10 mouse cellular contexts compared by ENCODE assay signal in genomic region chr11:69086390-69086789, GRCm38 (mm10). TPM values are rescaled to one million over a fixed set of nuclear protein-coding genes. Genes with fewer than 3 reads are reported as not detected.
A peak's percentile ranks its signal among the peaks of the same experiment; 100 is the strongest.
DNase-seq lines count a peak whose midpoint lies in the region; ATAC-seq and TF ChIP-seq lines count a peak whose summit lies in the region.
"Had no signal": no experiment of that assay in that cellular context is flagged by ENCODE, and none has a peak within 500 bp of the region (broad histone marks: within the 10 kb centered on the region; RNA-seq: fewer than 3 reads in every experiment).

No protein-coding gene starts in this region.

- H3K4me1 ChIP-seq in heart, adult 2 months (ENCODE audit: control insufficient read depth, insufficient read depth, low read length), result peaks cover 8% of the 10 kb centered on the region
- peaks cover 19 to 36% of the 10 kb centered on the region in 2 experiments for H3K4me1 ChIP-seq in heart, embryonic 14.5 days (ENCODE audit: control insufficient read depth in 2 of 2, insufficient read depth in 2 of 2, low read length in 2 of 2)
- peaks cover 21% of the 10 kb centered on the region for H3K4me1 ChIP-seq in stomach, embryonic 15.5 days

- no peaks in the 10 kb centered on the region for H3K9me3 ChIP-seq in heart, embryonic 14.5 days (ENCODE audit: control insufficient read depth, low read length)
- H3K9me3 ChIP-seq in stomach, embryonic 15.5 days, result no peaks in the 10 kb centered on the region
- H3K9me3 ChIP-seq: midbrain, embryonic 13.5 days had no signal

- ATAC-seq in heart, embryonic 14.5 days (ENCODE audit: insufficient number of reproducible peaks, insufficient read depth, low FRiP score, low read depth), result no peak
- ATAC-seq in stomach, embryonic 15.5 days (ENCODE audit: insufficient read depth, low FRiP score, low read depth), result no peak
- ATAC-seq: midbrain, embryonic 13.5 days had no signal

- H3K79me2 ChIP-seq in heart, adult 2 months (replicated peaks; ENCODE audit: control insufficient read depth, insufficient read depth, low read length), result peaks cover 7% of the 10 kb centered on the region

- intact Hi-C loops in heart, adult 2 months (cut with DNase I), result no loop called here
- intact Hi-C loops in heart, postnatal 25 days (cut with DNase I), result no loop called here
- intact Hi-C loops in left cerebral cortex, adult 2 months (cut with DNase I), result no loop called here
- intact Hi-C loops in left cerebral cortex, postnatal 4 days (cut with DNase I), result no loop called here

- no peak overlapping the region for H3K27ac ChIP-seq in heart, adult 2 months
- peak overlapping the region; percentile 78 for H3K27ac ChIP-seq in left cerebral cortex, adult 2 months
- peak overlapping the region; percentile 51 to 98 for H3K27ac ChIP-seq in heart, embryonic 14.5 days (replicated peaks in 1 of 2; ENCODE audit: control insufficient read depth in 1 of 2, insufficient read depth in 1 of 2, low read depth in 2 of 2, low read length in 2 of 2)
- peak overlapping the region; percentile 89 for H3K27ac ChIP-seq in stomach, embryonic 15.5 days

- 0 out of 2 replicates have a peak, but pooled peaks have one; percentile 13 for TF ChIP-seq POLR2A in heart, adult 2 months (IDR thresholded peaks at IDR 0.05; ENCODE audit: insufficient read depth, low read depth, low read length)

- no peak overlapping the region for H3K4me2 ChIP-seq in heart, embryonic 14.5 days (ENCODE audit: low read length)
- no peak overlapping the region for H3K4me2 ChIP-seq in stomach, embryonic 15.5 days
- H3K4me2 ChIP-seq: midbrain, embryonic 13.5 days had no signal

- H3K4me3 ChIP-seq in heart, adult 2 months, result no peak overlapping the region
- H3K4me3 ChIP-seq in left cerebral cortex, adult 2 months, result no peak overlapping the region
- H3K4me3 ChIP-seq in heart, embryonic 14.5 days (ENCODE audit: control insufficient read depth in 1 of 2, insufficient read depth in 1 of 2, low read depth in 1 of 2, low read length in 2 of 2), result no peak overlapping the region
- no peak overlapping the region for H3K4me3 ChIP-seq in stomach, embryonic 15.5 days (replicated peaks)
- H3K4me3 ChIP-seq: midbrain, embryonic 13.5 days had no signal

- peaks cover 5% of the 10 kb centered on the region for H3K36me3 ChIP-seq in heart, adult 2 months (ENCODE audit: control insufficient read depth, insufficient read depth, low read length)
- peaks cover 21% of the 10 kb centered on the region for H3K36me3 ChIP-seq in heart, embryonic 14.5 days (ENCODE audit: control insufficient read depth, insufficient read depth, low read length)
- 0 out of 2 replicates have a peak, but pooled peaks cover 5% of the 10 kb centered on the region for H3K36me3 ChIP-seq in stomach, embryonic 15.5 days

- DNase-seq in heart, adult 2 months, result peak; percentile 7 to 18
- no peak for DNase-seq in heart, postnatal 25 days (ENCODE audit: low spot score)
- peak in 1 of 2 experiments; percentile 57 for DNase-seq in left cerebral cortex, adult 2 months (ENCODE audit: extremely low spot score in 1 of 2, low spot score in 2 of 2)
- DNase-seq in left cerebral cortex, postnatal 4 days, result no peak
- DNase-seq in adipocyte (ENCODE audit: low spot score), result no peak
- no peak for DNase-seq in neural tube, embryonic 10.5 days (ENCODE audit: extremely low spot score, low spot score)
- DNase-seq: lung, embryonic 14.5 days had no signal

- TF ChIP-seq CTCF in heart, adult 2 months (IDR thresholded peaks at IDR 0.05), result no peak
- no peak for TF ChIP-seq CTCF in left cerebral cortex, adult 2 months (IDR thresholded peaks at IDR 0.05)

- H3K9ac ChIP-seq in heart, adult 2 months (ENCODE audit: low read depth, low read length), result no peak overlapping the region
- no peak overlapping the region for H3K9ac ChIP-seq in heart, embryonic 14.5 days (ENCODE audit: low read length)
- H3K9ac ChIP-seq in stomach, embryonic 15.5 days, result no peak overlapping the region
- H3K9ac ChIP-seq: lung, embryonic 14.5 days had no signal

- H3K27me3 ChIP-seq in heart, adult 2 months (ENCODE audit: control insufficient read depth, insufficient read depth, low read length), result no peaks in the 10 kb centered on the region
- no peaks in the 10 kb centered on the region for H3K27me3 ChIP-seq in heart, embryonic 14.5 days (ENCODE audit: control insufficient read depth, insufficient read depth, low read length)
- H3K27me3 ChIP-seq in stomach, embryonic 15.5 days (replicated peaks), result no peaks in the 10 kb centered on the region
- H3K27me3 ChIP-seq: midbrain, embryonic 13.5 days had no signal

- WGBS in heart, adult 2 months, result 51% methylated on average over 6 of the region's 6 CpGs
- WGBS in heart, embryonic 14.5 days, result 31% methylated on average over 6 of the region's 6 CpGs
- 49% methylated on average over 6 of the region's 6 CpGs for WGBS in stomach, embryonic 15.5 days

- TF ChIP-seq EP300 in heart, adult 2 months (IDR thresholded peaks at IDR 0.05; ENCODE audit: insufficient read depth, low read depth, low read length), result no peak

RNA-seq across cellular contexts. Expression of gene Vamp2, which starts 1.9 kb away (rescaled TPM):
- total RNA-seq in heart, adult 2 months (2021), result 10 to 100 TPM; 63.4 to 70.8 TPM
- polyA plus RNA-seq in heart, adult 2 months (2012; rRNA removed), result 83.0 and 90.0 TPM in 2 replicates
- total RNA-seq in heart, postnatal 25 days (2021), result 10 to 100 TPM; 59.6 to 65.7 TPM
- total RNA-seq in left cerebral cortex, adult 2 months (2021), result 1,000 to 10,000 TPM; 1,115 to 1,119 TPM
- 100 to 1,000 TPM; 579 to 594 TPM for total RNA-seq in left cerebral cortex, postnatal 4 days (2021)
- polyA plus RNA-seq in heart, embryonic 14.5 days (2014; fragmentation: Nextera tagmentation; extraction: Ambion mirVana), result 81.5 and 93.9 TPM in 2 replicates
- polyA plus RNA-seq in stomach, embryonic 15.5 days (2015; fragmentation: Nextera tagmentation; extraction: Ambion mirVana), result 68.5 and 84.6 TPM in 2 replicates

RNA-seq across cellular contexts. Expression of gene Per1, which starts 8.6 kb away (rescaled TPM):
- total RNA-seq in heart, adult 2 months (2021), result 10 to 100 TPM; 44.4 to 79.8 TPM
- 18.0 and 36.4 TPM in 2 replicates for polyA plus RNA-seq in heart, adult 2 months (2012; rRNA removed)
- 10 to 100 TPM; 32.3 to 61.0 TPM for total RNA-seq in heart, postnatal 25 days (2021)
- 100 to 1,000 TPM; 114 to 185 TPM for total RNA-seq in left cerebral cortex, adult 2 months (2021)
- 10 to 100 TPM; 52.8 to 58.0 TPM for total RNA-seq in left cerebral cortex, postnatal 4 days (2021)
- 16.0 and 17.8 TPM in 2 replicates for polyA plus RNA-seq in heart, embryonic 14.5 days (2014; fragmentation: Nextera tagmentation; extraction: Ambion mirVana)
- 15.4 and 20.3 TPM in 2 replicates for polyA plus RNA-seq in stomach, embryonic 15.5 days (2015; fragmentation: Nextera tagmentation; extraction: Ambion mirVana)

RNA-seq across cellular contexts. Expression of gene Tmem107, which starts 15.8 kb away (rescaled TPM):
- total RNA-seq in heart, adult 2 months (2021), result 1 to 10 TPM; 5.6 to 6.6 TPM
- polyA plus RNA-seq in heart, adult 2 months (2012; rRNA removed), result 15.9 and 26.1 TPM in 2 replicates
- 1 to 10 TPM; 4.4 to 9.8 TPM for total RNA-seq in heart, postnatal 25 days (2021)
- total RNA-seq in left cerebral cortex, adult 2 months (2021), result 10 to 100 TPM; 23.3 to 28.0 TPM
- total RNA-seq in left cerebral cortex, postnatal 4 days (2021), result 10 to 100 TPM; 13.9 to 14.8 TPM
- polyA plus RNA-seq in heart, embryonic 14.5 days (2014; fragmentation: Nextera tagmentation; extraction: Ambion mirVana), result 33.5 and 34.4 TPM in 2 replicates
- 49.6 and 55.0 TPM in 2 replicates for polyA plus RNA-seq in stomach, embryonic 15.5 days (2015; fragmentation: Nextera tagmentation; extraction: Ambion mirVana)

RNA-seq across cellular contexts. Expression of gene Borcs6, which starts 26.9 kb away (rescaled TPM):
- total RNA-seq in heart, adult 2 months (2021), result 10 to 100 TPM; 15.3 to 17.8 TPM
- polyA plus RNA-seq in heart, adult 2 months (2012; rRNA removed), result 13.0 and 14.2 TPM in 2 replicates
- 10 to 100 TPM; 14.4 to 16.4 TPM for total RNA-seq in heart, postnatal 25 days (2021)
- 10 to 100 TPM; 31.1 to 33.8 TPM for total RNA-seq in left cerebral cortex, adult 2 months (2021)
- total RNA-seq in left cerebral cortex, postnatal 4 days (2021), result 10 to 100 TPM; 23.8 to 25.2 TPM
- 13.0 and 14.1 TPM in 2 replicates for polyA plus RNA-seq in heart, embryonic 14.5 days (2014; fragmentation: Nextera tagmentation; extraction: Ambion mirVana)
- polyA plus RNA-seq in stomach, embryonic 15.5 days (2015; fragmentation: Nextera tagmentation; extraction: Ambion mirVana), result 10.3 and 10.7 TPM in 2 replicates

RNA-seq across cellular contexts. Expression of gene Hes7, which starts 33.8 kb away (rescaled TPM):
- total RNA-seq in heart, adult 2 months (2021), result under 1 TPM in 1 of 2 experiments, not detected in 1; 0.11 TPM
- 0.10 TPM in 1 of 2 replicates, not detected in the other for polyA plus RNA-seq in heart, adult 2 months (2012; rRNA removed)
- total RNA-seq in heart, postnatal 25 days (2021), result under 1 TPM in 1 of 2 experiments, not detected in 1; 0.14 TPM
- under 1 TPM; 0.57 to 0.82 TPM for total RNA-seq in left cerebral cortex, adult 2 months (2021)
- total RNA-seq in left cerebral cortex, postnatal 4 days (2021), result 1 to 10 TPM; 2.3 to 2.6 TPM
- 0.43 and 0.47 TPM in 2 replicates for polyA plus RNA-seq in heart, embryonic 14.5 days (2014; fragmentation: Nextera tagmentation; extraction: Ambion mirVana)
- polyA plus RNA-seq in stomach, embryonic 15.5 days (2015; fragmentation: Nextera tagmentation; extraction: Ambion mirVana), result 0.76 and 1.0 TPM in 2 replicates

Comparison
In these comparisons a context has a peak if more than half of its experiments do, and no peak if none do; other contexts are left out.
1. DNase-seq: peak in heart, adult 2 months (2 of 2); none in heart, postnatal 25 days (single experiment), left cerebral cortex, postnatal 4 days (single experiment), adipocyte (single experiment) and neural tube, embryonic 10.5 days (single experiment).
2. RNA of gene Vamp2, which starts 1.9 kb away (total RNA-seq): 1,115 to 1,119 TPM in left cerebral cortex, adult 2 months and 579 to 594 TPM in left cerebral cortex, postnatal 4 days; 63.4 to 70.8 TPM in heart, adult 2 months and 59.6 to 65.7 TPM in heart, postnatal 25 days; every median in the first group is over 4 times any median in the second.